Mouse (Mus musculus) fibroblast of lung, adult 2 months (primary cell): Measurements from ENCODE around the gene Nom1.

Experiments
- DNase-seq: peaks from one replicate; pipeline ENCODE4 v3.0.0-alpha.2; 2011; ENCODE audit warnings: low read depth

Nom1 gene

DNA sequence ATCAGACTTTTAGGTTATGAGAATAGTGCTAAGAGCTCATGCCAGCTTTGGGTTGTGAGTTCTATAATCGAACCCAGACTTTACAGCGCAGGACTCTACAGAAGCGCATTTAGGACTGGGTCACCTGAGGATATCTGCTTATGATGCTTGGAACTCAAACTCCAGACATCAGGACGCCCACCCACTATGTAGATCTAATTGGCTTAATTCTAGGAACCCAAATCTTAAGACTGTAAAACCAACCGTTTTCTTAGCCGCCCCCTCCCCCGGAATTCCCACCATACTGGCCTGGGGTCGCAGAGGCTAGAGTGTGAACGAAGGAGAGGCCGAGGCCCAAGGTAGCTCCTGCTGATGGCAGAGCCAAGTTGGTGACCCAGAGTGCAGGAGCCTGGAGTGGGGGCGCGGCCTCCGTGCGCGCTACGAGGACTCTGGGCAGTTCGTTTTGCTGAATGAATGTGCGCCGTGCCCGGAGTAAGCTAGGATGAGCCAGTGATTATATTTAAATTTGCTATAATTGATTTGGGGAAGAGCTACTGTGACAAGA lies 36.5 kb downstream of the Nom1 start:
- DNase-seq = no peak

DNA sequence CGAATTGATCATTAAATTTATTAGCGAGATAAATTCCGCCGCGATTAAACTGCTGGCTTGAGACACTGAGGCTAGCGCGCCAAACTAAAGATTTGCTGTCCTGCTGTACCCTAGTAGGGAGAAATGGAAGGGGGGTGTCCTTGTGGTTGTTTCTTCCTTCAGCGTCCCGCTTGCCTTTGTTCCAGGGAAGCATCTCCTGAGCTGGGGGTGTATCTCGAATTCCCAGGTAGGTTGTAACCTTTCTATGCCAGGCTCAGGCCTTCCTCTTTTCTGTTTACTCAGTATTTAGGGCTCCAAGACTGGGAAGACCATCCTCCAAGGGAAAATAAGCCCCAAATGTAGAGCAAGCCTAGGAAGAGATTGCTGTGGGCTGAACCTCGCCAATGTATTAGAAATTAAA lies 36.9 kb downstream of the Nom1 start:
- no peak for DNase-seq

DNA sequence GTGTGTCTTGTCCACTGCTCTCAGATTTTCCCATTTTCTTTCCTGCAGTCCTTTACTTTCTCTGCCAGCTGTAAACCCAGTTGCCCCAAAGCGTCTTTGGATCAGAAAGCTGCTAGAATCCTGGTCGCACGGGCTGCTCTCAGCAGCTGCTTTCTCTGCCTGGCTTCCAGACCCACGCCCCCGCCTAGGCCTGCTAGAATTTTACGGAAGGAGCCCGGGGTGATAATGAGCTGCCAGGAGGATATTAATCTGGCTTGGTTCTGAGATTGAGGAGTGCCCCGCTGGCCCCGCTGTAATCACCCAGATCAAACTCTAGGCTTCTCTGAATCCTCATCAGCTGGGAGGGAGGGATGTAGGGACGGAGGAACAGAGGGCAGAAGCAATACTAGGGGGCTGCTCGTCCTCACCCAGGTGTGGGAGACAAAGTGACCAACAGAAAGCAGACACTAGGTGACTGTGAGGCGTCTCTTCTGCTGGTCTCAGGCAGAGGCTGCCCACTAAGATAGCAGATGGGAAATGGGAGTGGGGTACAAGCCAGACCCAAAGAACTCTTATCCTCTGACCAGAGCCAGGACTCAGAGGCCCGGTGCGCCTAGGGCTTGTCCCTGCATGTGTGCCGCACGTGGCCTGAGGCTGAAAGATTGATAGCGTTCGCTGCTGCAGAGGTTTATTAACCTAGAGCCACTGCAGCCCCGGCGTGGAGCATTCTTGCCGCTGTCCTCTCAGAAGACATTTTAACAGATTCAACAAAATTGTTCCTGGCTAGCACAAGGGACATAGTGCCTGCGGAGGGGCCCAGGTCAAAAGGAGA lies 37.6 kb downstream of the Nom1 start:
- DNase-seq = no peak

DNA sequence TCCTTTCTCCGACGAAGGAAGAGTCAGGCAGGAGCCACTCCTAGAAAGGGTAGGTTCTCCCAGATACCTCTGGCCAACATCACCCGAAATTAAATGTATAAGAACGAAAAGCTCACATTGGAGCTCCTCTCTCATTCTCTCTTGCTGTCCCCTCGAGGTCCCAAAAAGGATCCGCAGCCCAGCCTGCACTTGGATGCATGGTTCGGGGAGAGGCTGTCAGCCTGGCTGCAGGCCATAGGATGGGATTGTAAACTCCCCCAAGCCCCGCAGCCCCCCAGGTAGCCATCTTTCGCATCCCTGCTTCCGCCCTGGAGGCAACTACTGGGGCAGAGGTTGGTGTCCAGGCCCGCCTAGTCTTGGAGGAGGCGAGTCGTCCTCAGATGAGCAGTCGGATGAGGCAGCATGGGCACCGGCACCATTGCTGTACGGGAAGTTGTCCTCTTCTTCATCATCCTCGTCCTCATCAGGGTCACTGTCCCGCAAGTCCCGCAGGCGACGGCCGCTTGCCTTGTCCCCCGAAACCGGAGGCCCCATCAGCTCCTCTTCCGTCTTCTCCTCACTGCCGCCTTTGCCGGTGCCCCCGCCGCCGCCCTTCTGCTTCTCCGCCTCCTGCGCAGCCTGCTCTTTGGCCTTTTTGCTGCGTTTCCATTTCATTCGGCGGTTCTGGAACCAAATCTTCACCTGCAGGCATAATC lies 39.2 kb downstream of the Nom1 start:
- no peak for DNase-seq

DNA sequence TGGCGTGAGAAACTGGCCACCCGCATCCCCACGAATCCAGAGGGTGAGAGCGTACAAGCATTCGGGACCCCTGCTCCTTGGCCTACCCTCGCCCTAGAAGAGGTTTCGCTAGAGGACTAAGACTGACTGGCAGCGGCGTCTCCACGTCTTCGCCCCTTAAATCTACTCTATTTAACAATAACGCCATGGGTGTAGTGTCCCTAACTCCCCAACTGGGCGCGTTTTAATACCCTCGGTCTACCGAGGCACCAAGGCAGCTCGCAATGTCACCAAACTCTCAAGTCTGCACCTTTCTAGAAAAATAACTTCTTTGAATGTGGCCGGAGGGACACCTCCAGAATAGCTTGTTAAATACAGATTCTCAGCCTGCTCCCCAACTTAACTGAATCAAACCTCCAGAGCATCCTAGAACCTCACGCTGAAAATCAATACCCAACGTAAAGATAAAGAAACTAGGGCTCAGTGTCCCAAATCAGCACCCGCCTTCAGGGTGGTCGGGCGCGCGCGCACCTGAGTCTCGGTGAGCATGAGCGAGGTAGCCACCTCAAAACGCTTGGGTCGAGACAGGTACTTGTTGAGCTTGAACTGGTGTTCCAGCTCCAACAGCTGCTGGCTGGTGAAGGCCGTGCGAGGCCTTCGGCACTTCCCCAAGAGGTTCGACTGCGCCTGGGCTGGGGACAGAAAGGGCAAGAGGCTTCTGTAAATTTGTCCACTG lies 39.9 kb downstream of the Nom1 start:
- no peak for DNase-seq

DNA sequence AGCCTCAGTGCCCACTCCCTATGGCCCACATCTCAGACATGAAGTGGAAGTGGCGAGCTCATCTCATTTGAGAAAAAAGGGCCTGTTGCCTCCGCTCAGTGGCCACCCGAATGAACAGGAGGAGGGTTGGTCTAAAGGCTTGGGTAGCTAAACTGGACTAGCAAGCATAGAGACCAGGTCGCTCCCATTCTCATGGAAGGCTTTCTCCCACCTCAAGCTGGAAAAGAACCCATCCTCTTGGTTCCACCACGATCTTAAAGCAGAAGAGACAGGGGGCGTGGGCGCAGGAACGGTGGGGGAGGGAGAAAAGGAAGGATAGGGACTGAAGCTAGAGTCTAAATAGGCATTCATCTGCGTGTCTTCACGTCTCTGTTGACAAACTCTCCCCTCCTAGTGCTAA lies 40.6 kb downstream of the Nom1 start:
- no peak for DNase-seq

DNA sequence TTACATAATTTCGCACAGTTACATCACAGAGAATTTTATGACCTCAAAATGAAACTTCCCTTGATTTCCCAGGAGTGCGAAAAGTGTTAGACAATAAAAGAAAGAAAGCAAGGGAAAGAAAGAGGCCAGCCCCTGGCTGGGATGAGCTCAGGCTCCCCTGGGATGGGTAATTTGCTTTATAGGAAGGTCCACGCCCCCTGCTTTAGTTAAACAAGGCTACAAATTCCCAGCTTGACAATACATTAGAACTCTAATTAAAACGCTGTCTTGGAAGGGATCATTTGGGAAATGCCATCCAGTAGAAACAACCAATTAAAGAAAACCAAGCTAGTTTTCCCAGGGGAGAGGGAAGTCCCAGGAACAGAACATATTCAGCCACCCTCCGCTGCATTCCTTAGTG lies 41.1 kb downstream of the Nom1 start:
- no peak for DNase-seq

DNA sequence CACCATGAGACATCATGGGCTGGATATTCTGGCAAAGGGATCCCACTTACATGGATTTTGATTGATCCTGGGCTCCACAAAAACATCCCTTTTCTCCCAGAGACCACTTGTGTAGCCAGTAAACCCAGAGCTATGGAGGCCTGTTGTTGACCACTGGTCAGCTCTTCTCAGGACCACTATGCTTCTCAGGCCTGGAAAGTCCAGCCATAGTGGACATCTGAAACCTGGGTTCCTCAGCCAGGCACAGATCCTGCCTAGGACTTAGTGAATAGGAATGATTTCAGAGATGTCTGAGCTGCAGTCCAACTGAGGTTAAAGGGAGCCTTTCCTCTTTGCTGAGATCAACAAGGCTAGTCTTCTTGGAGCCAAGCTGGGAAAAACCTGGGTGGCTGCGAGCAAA lies 41.6 kb downstream of the Nom1 start:
- DNase-seq = no peak

DNA sequence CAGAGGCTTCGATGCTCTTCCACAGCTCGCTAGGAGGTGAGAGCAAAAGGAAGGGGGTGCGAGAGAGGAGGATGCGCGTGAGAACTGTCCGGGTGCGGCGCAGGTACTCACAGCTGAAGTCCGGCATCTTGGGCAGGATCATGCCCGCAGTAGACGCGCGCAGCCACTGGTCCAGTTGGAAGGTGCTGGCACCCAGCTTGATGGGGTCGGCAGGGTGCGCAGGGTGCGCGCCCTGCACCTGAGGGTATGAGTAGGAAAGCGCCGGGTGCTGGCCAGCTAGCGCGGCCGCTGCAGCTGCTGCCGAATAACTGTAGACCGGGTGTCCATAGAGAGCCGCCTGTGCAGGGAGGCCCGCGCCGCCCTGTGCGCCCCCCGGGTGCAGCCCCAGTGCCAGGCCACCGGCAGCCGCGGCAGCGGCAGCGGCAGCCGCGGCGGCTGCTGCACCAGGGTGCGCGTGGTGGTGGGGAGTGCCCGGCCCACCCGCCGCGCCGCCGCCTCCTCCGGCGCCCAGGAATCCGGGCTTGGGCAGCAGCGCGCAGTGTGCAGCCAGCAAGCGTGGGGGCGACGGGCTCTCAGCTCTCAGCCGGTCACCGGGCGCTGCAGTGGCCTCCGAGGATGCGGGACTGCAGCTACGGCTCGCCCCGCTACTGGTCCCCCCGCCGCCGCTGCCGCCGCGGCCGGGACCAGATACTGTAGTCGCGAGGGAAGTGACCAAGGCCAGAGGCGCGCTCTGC lies 43.2 kb downstream of the Nom1 start:
- no peak for DNase-seq

DNA sequence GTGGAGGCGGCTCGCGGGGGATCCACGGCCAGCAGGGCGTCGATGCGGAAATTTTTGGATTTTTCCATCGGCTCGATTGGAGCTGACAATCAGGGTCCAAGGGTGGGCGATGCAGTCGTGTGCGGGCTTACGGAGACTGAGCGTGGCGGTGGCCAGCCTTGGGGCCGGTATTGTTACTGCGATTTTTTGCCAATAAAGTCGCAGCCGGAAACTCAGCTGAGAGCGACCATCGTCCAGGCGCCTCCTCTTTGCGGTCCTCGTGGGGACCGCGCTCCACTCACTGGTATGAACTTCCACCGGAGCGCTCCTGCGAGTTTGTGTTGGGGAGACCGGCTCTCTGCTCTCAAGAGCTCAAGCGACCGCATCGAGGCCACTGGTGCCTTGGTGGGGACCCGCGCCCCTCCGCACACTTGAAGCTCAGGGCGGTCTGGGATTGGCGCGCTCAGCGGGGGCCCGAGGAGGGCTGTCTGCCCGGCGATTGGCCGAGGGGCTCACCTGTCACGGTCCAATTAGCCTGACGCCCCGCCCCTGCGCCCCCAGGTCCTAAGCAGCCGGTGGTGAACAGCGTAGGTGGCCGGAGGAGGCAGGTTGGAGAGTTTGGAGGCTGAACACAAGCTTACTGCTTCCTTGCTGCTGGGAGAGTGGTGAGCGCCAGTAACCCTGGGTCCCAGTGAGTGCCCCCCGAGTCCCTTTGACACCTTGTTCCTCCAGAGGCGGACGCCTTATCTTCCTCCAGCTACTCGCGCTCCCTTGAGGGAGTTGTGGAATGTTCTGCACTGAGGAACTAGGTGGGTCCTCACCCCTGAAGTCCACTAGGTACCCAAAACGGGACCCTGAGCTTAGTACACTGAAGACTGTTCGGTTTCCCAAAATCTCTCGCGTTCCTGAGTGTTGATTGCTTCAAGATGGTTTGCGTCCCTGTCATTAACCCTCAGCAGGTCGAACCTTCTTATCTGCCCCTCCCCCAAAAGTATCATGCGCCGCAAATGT lies 44.0 kb downstream of the Nom1 start, which contains the start of gene Mnx1:
Mnx1 (minus strand) TSS at position 263 of the 990 bp plus-strand sequence.
- DNase-seq = no peak

DNA sequence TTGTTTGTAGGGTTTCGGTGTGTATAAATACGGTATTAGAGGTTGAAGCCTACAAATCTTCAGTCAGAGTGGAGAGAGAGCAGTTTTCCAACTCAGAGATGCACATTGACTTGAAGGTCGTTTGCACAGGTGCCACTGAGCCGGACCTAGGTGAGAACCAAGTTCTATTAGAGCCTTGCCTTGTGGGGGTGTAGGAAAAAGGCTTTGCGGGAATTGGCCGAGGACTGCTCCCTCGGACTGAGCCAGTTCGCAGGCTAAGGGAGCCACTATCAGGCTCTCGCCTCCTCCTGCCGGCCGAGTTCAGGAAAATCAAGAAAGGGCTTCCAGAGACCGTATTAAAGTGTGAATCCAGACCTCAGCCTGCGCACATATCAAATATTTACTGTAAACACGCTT lies 44.7 kb downstream of the Nom1 start:
- DNase-seq = peak; percentile 29

DNA sequence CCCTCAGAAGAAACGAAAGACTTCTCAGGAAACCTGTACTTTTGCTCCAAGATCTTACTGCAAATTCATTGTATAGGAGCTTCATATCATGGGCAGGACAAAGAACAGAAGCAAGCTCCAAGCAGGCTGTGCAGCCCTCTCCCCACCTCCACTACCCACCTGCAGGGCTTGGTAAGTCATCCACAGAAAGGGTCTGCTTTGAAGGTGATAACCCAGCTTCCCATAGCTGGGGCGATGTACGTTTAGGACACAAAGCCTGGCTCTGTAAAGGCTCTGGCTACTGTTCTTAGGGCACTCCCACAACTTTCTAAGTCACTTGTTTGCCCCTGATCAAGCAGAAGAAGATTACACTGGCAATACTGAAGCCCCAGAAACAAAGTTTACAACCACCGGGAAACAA lies 49.3 kb downstream of the Nom1 start:
- no peak for DNase-seq

DNA sequence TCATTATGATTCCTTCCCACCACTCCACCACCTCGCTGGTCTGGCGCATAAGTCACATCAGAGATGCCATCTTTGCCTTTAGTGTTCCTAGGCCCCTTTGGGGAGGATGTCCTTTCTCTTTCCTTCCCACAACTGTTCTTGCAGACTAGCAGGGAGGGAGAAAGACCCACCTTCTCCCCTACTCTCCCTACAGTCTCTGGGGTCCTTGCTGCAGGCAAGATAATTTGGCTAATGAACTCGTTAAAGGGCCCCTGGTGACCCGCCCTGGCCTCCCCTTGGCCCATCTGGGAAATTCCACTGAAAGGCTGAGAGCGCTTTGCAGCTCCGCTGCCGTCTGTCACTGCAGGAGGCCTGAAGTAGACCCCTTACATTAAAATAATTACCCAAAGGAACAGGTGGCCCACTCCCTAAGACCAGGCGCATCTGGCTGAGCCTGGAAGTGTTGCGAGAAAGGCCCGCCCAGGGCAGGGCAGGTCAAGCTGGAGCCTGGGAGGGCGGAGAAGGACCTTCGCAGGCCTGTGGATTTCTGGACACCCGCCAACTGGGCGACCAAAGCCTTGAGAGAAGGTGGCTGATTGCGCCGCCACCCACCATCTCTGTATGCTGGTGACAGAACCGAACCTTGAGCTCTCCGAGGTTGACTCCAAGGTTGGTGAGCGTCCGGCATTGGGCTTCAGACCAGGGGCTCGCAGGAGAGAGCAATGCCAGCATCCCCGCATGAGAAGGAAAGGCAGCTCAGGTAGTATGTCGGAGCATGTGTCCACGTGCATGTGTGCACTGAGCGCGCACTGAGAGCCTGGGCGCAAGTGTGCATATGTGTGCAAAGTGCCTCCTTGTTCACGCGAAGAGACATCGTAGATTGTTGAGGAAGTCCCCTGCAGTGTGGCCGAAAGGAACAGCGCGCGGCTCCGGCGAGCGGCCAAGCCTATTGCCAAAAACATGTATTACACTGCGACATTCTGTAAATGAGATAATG lies 50.8 kb downstream of the Nom1 start:
- no peak for DNase-seq

DNA sequence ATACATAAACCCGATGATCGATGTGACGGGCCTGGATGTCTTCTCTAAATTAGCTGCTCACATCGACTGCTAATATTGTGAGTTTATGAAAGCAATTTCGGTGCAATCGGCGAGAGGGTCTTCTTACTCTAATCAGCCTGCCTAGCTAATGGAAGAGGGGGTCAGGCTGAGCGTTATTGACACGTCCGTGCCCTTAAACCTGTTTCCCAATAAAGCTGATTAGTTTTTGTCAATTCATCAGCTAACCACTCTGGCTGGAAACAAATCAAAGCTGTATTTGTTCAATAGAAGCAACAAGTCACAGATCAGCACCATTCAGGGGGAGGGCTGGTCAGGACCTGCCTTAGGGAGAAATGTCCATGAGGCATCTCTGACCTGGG lies 51.5 kb downstream of the Nom1 start:
- no peak for DNase-seq

DNA sequence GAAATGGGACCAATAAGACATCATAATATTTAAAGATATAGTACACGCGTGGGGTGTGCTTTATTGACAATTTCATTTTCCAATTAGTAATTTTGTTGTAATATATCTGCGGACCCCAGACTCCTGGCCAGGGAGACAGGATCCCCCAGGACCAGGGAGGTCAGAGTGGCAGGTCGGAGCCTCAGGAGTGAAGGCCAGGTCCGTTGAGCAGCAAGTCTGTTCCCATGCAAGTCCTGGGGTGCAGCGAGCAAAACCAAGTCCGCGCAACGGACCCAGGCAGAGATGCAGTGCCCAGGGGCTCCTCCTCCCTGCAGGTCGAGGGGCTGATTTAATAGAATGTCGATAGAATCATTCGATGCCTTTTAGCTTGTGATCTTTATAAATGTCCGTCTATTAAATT lies 52.9 kb downstream of the Nom1 start:
- DNase-seq = no peak

DNA sequence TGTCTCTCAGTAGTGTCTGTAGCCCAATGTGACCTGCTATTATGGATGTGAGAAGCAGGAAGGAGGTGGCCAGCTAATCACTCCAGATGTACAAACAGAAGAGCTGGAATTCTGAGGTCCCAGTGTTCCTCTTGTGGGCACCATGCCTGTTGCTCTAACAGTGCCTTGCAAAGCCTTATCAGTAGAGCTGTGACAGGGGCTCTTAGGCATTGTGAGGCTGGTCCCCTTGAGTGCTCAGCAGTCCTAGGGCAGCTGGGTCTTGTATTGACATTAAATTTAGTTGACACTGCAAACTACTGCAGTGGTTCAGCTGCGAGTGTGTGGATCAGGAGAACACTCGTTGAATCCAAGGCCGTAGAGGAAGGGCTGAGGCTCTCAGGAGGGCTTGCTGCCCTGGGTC lies 72.5 kb downstream of the Nom1 start:
- DNase-seq = no peak
